Mouse (Mus musculus) heart, embryonic 15.5 days (tissue): Measurements from ENCODE around the gene Olah. TPM values are rescaled to one million over a fixed set of nuclear protein-coding genes. Genes with fewer than 3 reads are reported as not detected.
"Not testable (repeated sequence)": the region's sequence is repeated elsewhere in the genome, so short reads cannot be mapped to it uniquely, and the experiment has no call there.

ENCODE experiments used
- ATAC-seq: fragments of 200-750 bp; cut with Nextera tagmentation; replicated peaks from 2 replicates; pipeline ENCODE4 v1.8.0; 2017; ENCODE audit warnings: low read depth, moderate TSS enrichment; ENCODE audit not compliant: insufficient number of reproducible peaks, insufficient read depth, low FRiP score
- H3K27ac ChIP-seq: fragments of 300-500 bp; sonication (generic); 2 replicates; pipeline ENCODE4 v1.5.1; 2015; ENCODE audit warnings: mild to moderate bottlenecking, inconsistent platforms
- H3K27me3 ChIP-seq: fragments of 300-500 bp; sonication (generic); 2 replicates; pipeline ENCODE4 v1.6.1; 2015; ENCODE audit warnings: inconsistent platforms
- H3K36me3 ChIP-seq: fragments of 300-500 bp; sonication (generic); 2 replicates; pipeline ENCODE4 v1.6.1; 2015; ENCODE audit warnings: mild to moderate bottlenecking, inconsistent platforms
- H3K4me1 ChIP-seq: fragments of 300-500 bp; sonication (generic); replicated peaks from 2 replicates; pipeline ENCODE4 v1.6.1; 2015; ENCODE audit warnings: inconsistent platforms
- H3K4me2 ChIP-seq: fragments of 300-500 bp; sonication (generic); 2 replicates; pipeline ENCODE4 v1.6.1; 2015; ENCODE audit warnings: inconsistent platforms, mild to moderate bottlenecking, moderate library complexity
- H3K4me3 ChIP-seq: fragments of 300-500 bp; sonication (generic); 2 replicates; pipeline ENCODE4 v1.5.1; 2015; ENCODE audit warnings: mild to moderate bottlenecking, inconsistent platforms
- H3K9ac ChIP-seq: fragments of 300-500 bp; sonication (generic); 2 replicates; pipeline ENCODE4 v1.6.1; 2015; ENCODE audit warnings: mild to moderate bottlenecking, inconsistent platforms
- H3K9me3 ChIP-seq: fragments of 300-500 bp; sonication (generic); replicated peaks from 2 replicates; pipeline ENCODE4 v1.6.1; 2016; ENCODE audit warnings: inconsistent platforms
- WGBS: fragments of 180-500 bp; shearing (Covaris S2); methylation state at CpG from one replicate; pipeline ENCODE4 v1.1.7; 2015; ENCODE audit warnings: mixed read lengths; 5-methylcytosine and 5-hydroxymethylcytosine counted together
- polyA plus RNA-seq: library from polyadenylated mRNA; unstranded; fragments of >200 nt; fragmentation: Nextera tagmentation; extraction: Ambion mirVana; gene quantifications from 2 replicates; pipeline ENCODE4 v1.2.1, GENCODE M21; 2015

The Olah gene
- polyA plus RNA-seq, result not detected in 2 replicates

- 70% methylated on average over 10 of the region's 10 CpGs for WGBS
- H3K4me2 ChIP-seq, H3K27ac ChIP-seq, ATAC-seq, H3K9ac ChIP-seq, H3K36me3 ChIP-seq, H3K9me3 ChIP-seq, H3K27me3 ChIP-seq, H3K4me3 ChIP-seq, H3K4me1 ChIP-seq: not testable (repeated sequence)
These were observed at the start of gene Olah for GRCm38 (mm10) chr2:3397110-3397509. Gene Olah (minus strand): TSS chr2:3397210.

DNA sequence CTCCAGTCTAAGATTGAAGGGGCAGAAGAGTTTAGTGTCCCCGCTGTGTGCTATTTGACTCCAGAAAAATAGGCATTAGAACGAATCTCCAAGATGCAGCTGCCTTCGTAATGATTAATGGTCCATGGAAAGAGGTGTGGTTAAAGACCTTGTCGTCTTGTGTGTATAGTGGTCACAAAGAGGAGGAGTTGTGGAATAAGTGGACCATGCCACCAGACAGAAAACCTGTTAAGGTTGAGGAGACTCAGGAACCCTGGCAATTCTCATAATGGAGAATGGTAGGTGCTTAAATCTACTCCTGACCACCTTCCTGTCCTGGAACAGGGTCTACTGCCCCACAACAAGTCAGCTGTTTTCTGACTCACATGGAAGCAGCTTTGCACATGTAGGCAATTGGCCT lies 49.0 kb upstream of the Olah start:
- H3K9me3 ChIP-seq, result no peaks in the 10 kb centered on the region
- H3K27me3 ChIP-seq, result no peaks in the 10 kb centered on the region
- H3K36me3 ChIP-seq, result peaks cover 3% of the 10 kb centered on the region; the same call in 1 of the 2 replicates
- H3K4me1 ChIP-seq, result no peaks in the 10 kb centered on the region
- no peak for ATAC-seq
- H3K4me3 ChIP-seq, result no peak overlapping the region
- H3K27ac ChIP-seq, result no peak overlapping the region
- no peak overlapping the region for H3K4me2 ChIP-seq
- WGBS, result 81% methylated on average over 4 of the region's 4 CpGs
- H3K9ac ChIP-seq, result no peak overlapping the region

- no peak for ATAC-seq
- WGBS, result 80% methylated on average over 7 of the region's 7 CpGs
- H3K9ac ChIP-seq, result no peak overlapping the region
- H3K4me2 ChIP-seq, result no peak overlapping the region
- H3K4me1 ChIP-seq, result no peaks in the 10 kb centered on the region
- no peaks in the 10 kb centered on the region for H3K9me3 ChIP-seq
- no peak overlapping the region for H3K4me3 ChIP-seq
- no peak overlapping the region for H3K27ac ChIP-seq
- H3K27me3 ChIP-seq, result no peaks in the 10 kb centered on the region
- peaks cover 6% of the 10 kb centered on the region; the same call in 1 of the 2 replicates for H3K36me3 ChIP-seq
These were observed 47.2 kb upstream of the Olah start for GRCm38 (mm10) chr2:3444206-3444605.

DNA sequence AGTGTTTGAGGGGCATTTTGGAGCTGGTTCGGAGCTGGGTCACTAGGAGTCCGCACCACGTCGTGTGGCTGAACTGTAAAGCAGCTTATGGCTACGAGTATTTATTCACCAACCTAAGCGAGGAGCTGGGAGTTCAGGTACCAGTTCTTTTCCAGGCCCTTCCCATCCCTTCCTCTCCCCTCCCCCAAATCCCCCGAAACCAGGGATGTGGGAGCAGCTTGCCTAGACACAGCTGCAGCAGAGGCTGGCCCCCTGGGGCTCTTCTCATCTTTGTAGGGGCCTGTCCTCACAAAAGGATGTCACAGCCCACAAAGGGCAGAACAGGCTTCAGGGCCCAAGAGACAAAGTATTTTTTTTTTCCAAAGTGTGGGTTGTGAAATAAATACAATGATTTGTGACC lies 40.9 kb upstream of the Olah start:
- no peak overlapping the region for H3K4me2 ChIP-seq
- H3K27me3 ChIP-seq, result no peaks in the 10 kb centered on the region
- whole genome bisulfite sequencing, result 64% methylated on average over 7 of the region's 7 CpGs
- no peak for ATAC-seq
- no peak overlapping the region for H3K27ac ChIP-seq
- H3K4me3 ChIP-seq, result no peak overlapping the region
- H3K36me3 ChIP-seq, result peaks cover 6% of the 10 kb centered on the region; the same call in 1 of the 2 replicates
- H3K4me1 ChIP-seq, result no peaks in the 10 kb centered on the region; the same call in 1 of the 2 replicates
- no peaks in the 10 kb centered on the region for H3K9me3 ChIP-seq
- no peak overlapping the region for H3K9ac ChIP-seq

GRCm38 (mm10) chr2:3435369-3436061 lies 38.5 kb upstream of the Olah start:
- WGBS, result 78% methylated on average over 6 of the region's 6 CpGs
- no peak overlapping the region for H3K4me2 ChIP-seq
- H3K9me3 ChIP-seq, result no peaks in the 10 kb centered on the region
- no peaks in the 10 kb centered on the region for H3K27me3 ChIP-seq
- H3K27ac ChIP-seq, result no peak overlapping the region
- no peak overlapping the region for H3K9ac ChIP-seq
- no peaks in the 10 kb centered on the region; the same call in 1 of the 2 replicates for H3K4me1 ChIP-seq
- ATAC-seq, result no peak
- H3K4me3 ChIP-seq, result no peak overlapping the region
- 0 out of 2 replicates have a peak, but pooled peaks cover under 1% of the 10 kb centered on the region for H3K36me3 ChIP-seq

GRCm38 (mm10) chr2:3430956-3431355 lies 33.9 kb upstream of the Olah start:
- Histone ChIP-seq H3K4me3 (no peak overlapping the region), H3K4me2 (no peak overlapping the region), H3K9ac (no peak overlapping the region), H3K27me3 (no peaks in the 10 kb centered on the region), H3K27ac (no peak overlapping the region), H3K36me3 (no peaks in the 10 kb centered on the region), H3K4me1 (no peaks in the 10 kb centered on the region; the same call in 1 of the 2 replicates), H3K9me3 (no peaks in the 10 kb centered on the region)
- no peak; the same call in 1 of the 2 replicates for ATAC-seq
- 81% methylated on average over 9 of the region's 9 CpGs for WGBS

DNA sequence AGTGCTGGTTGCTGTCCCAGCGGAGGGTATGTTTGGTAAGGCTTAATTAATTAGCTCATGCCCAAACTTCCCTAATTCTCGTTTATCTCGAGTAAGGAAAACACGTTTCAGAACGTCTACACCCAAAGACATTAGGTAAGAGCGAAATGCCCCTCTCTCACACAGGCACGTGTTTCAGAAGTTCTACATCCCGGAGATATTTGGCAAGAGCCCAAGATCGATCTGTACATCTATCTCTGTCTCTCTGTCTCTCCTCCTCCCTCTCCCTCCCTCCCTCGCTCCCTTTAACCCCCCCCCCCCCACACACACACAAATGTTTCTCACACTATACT lies 27.5 kb upstream of the Olah start:
- Histone ChIP-seq H3K4me3 (peak overlapping the region; percentile 70), H3K27me3 (no peaks in the 10 kb centered on the region), H3K9me3 (no peaks in the 10 kb centered on the region), H3K4me1 (0 out of 2 replicates have a peak, but pooled peaks cover 4% of the 10 kb centered on the region), H3K4me2 (peak overlapping the region; percentile 87), H3K9ac (peak overlapping the region; percentile 59), H3K36me3 (no peaks in the 10 kb centered on the region), H3K27ac (no peak overlapping the region)
- WGBS, result 5% methylated on average over 10 of the region's 10 CpGs
- no peak for ATAC-seq

- no peaks in the 10 kb centered on the region for H3K36me3 ChIP-seq
- ATAC-seq, result peak; percentile 92
- H3K27ac ChIP-seq, result no peak within 1 kb of the TSS
- H3K4me2 ChIP-seq, result peak within 1 kb of the TSS; percentile 87
- peak within 1 kb of the TSS; percentile 70 for H3K4me3 ChIP-seq
- no peaks in the 10 kb centered on the region for H3K27me3 ChIP-seq
- H3K4me1 ChIP-seq, result 0 out of 2 replicates have a peak, but pooled peaks cover 4% of the 10 kb centered on the region
- no peaks in the 10 kb centered on the region for H3K9me3 ChIP-seq
- H3K9ac ChIP-seq, result peak within 1 kb of the TSS; percentile 59
- WGBS, result 1% methylated on average over 29 of the region's 29 CpGs
These were observed 27.0 kb upstream of the Olah start, which contains the start of gene Dclre1c for GRCm38 (mm10) chr2:3423841-3424578. Gene Dclre1c (plus strand): TSS chr2:3424131.

DNA sequence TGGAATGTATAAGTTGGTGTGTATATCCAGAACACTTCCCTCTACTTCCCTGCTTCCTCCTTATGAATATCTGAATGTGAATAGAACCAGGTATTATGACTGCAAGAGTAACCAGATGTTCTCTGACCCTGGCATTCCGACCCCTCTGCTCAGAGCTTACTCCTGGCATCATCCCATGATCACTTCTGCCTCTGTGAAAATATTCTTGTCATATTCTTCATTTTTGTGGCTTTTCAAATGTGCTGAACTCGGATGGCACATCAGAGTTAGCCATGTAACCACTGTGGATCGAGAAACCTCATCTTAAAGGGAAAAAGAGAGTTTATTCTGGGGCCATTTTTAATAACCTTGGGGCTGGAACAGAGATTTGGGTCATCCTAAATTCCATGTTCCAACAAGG lies 25.5 kb upstream of the Olah start, which contains the start of gene Meig1:
Gene Meig1 (minus strand): TSS at position 101 of the 400 bp plus-strand sequence.
- Histone ChIP-seq H3K9ac (no peak within 1 kb of the TSS), H3K4me1 (peaks cover 9% of the 10 kb centered on the region; the same call in 1 of the 2 replicates), H3K4me3 (peak within 1 kb of the TSS; percentile 70), H3K36me3 (no peaks in the 10 kb centered on the region), H3K27ac (no peak within 1 kb of the TSS), H3K27me3 (peaks cover 6% of the 10 kb centered on the region; the same call in 1 of the 2 replicates), H3K9me3 (no peaks in the 10 kb centered on the region), H3K4me2 (peak within 1 kb of the TSS; percentile 87)
- no peak for ATAC-seq
- WGBS, result 57% methylated on average over 3 of the region's 3 CpGs

DNA sequence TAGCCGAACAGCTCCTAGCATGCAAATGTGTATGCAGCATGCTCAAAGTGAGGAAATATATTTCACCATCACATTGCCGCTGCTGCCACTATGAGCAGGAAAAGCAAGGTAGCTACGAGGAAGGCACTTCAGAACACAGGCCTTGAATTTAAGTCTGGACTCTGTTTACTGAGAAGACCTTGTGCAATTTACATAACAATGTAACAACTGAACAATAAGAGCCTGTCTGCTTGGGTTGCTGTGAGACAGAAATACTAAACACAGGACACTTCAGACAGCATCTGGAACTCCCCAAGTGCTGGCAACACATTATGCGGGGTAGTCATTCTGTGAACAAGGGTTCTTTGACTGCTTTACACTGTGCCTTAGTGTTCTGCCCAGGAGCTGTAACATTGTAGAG lies 23.1 kb upstream of the Olah start:
- Histone ChIP-seq H3K36me3 (no peaks in the 10 kb centered on the region), H3K9ac (no peak overlapping the region), H3K4me3 (no peak overlapping the region), H3K27ac (no peak overlapping the region), H3K4me1 (peaks cover 9% of the 10 kb centered on the region; the same call in 1 of the 2 replicates), H3K4me2 (no peak overlapping the region), H3K9me3 (no peaks in the 10 kb centered on the region), H3K27me3 (peaks cover 17% of the 10 kb centered on the region)
- 77% methylated on average over 4 of the region's 4 CpGs for WGBS
- no peak for ATAC-seq

DNA sequence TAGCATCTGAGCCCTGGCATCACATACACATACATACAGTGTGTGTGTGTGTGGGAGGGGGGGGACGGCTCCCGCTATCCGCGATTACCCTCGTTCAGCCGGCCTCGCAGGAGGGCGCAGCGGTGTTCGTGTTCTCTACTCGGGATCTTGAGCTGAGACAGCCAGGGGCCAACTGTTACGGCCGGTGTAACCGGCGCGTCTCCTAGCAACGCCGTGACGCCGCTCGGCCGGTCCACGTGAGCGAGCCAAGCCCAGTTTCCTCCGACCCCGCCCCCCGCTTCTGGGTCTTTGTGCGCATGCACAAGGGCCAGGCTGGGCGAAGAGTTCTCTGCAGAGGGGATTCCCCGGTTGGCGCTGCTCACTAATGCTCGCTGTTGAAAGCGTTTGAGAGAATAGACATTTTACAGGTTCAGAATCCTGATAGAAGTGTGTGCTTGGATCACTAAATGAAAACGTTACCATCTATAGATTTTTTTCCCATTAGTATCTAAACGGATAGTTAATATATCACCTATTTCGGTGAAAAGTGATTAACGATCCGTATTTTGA lies 21.9 kb upstream of the Olah start:
- H3K4me1 ChIP-seq, result peaks cover 6% of the 10 kb centered on the region; the same call in 1 of the 2 replicates
- WGBS, result 2% methylated on average over 38 of the region's 38 CpGs
- H3K27me3 ChIP-seq, result peaks cover 17% of the 10 kb centered on the region
- H3K9ac ChIP-seq, result peak overlapping the region; percentile 49
- H3K4me2 ChIP-seq, result peak overlapping the region; percentile 90
- ATAC-seq, result peak; percentile 96
- no peaks in the 10 kb centered on the region for H3K9me3 ChIP-seq
- peak overlapping the region; percentile 64 for H3K4me3 ChIP-seq
- H3K36me3 ChIP-seq, result no peaks in the 10 kb centered on the region
- no peak overlapping the region for H3K27ac ChIP-seq
